Mouse (Mus musculus): Measurements from ENCODE around the gene C1qtnf4.

DNA sequence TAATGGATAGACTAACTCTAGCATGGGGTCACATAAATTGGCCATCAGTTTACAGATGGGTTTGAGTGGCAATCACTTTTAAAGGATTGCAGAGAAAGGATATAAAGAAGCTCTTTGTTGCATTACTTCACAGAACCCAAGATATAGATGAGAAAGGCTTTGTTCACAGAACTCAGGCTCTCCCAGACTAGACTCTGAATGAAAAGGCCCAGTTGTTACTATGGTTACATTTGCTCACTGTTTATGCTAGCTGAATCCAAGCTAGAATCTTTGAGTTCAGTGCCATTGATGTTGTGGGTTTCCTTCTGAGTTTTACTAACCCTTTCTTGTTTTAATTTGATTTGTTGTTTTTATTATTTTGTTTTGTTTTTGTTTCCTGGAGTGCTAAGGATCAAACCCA is 21.5 kb upstream of the C1qtnf4 start:
- TF ChIP-seq POLR2A (IDR thresholded peaks at IDR 0.05; ENCODE audit: low read depth, low read length) (no peak), CTCF (IDR thresholded peaks at IDR 0.05; ENCODE audit: extremely low read depth, insufficient read length, insufficient replicate concordance, low read depth, low read length) (no peak)

All from small intestine, adult 2 months (tissue).